Mouse (Mus musculus): ENCODE measurements at regions not wholly inside any gene's neighbourhood (a gene's known extent, or its start where the extent isn't known, plus 50 kb on each side); places are given as distances from the start of the nearest gene placed in this dataset.

DNA sequence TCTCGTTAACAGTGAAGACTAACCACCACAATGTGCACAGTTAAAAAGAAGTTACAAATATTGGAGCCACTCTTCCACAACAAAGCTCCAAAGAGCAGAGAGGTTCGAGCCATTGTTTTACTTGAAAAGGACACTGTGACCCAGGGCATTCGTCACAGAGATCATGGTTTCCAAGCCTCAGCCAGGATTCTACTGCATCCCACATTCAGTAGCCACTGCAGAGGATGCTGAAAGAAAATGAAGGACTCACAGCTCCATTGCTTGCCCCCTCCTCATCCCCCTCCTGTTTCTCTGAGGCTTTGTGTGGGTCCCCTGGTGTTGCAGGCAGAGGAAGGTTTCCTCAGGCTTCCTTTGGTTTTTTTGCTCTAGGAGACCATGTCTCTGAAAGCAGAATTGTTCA lies 182.9 kb downstream of the Mex3b start:
- TF ChIP-seq CTCF (IDR thresholded peaks at IDR 0.05; ENCODE audit: extremely low read depth, insufficient read depth, insufficient read length, insufficient replicate concordance) (no peak), POLR2A (IDR thresholded peaks at IDR 0.05; ENCODE audit: low read depth, low read length) (no peak)

Data from spleen, adult 2 months (tissue).